Mouse (Mus musculus): ENCODE data around the gene B4gat1.

Gene B4gat1

GRCm38 (mm10) chr19:5073518-5073917 lies 34.9 kb downstream of the B4gat1 start:
- CTCF ChIA-PET = interaction anchor here (0.6 to 5.4 kb wide), 13 partner anchors 8 to 60 kb away, joined by 3 to 201 read pairs (median 4); partner anchors contain the start of genes Rin1 (in 3 of the 4), Slc29a2 (in 1 of the 4) and Yif1a (in 1 of the 4)
- POLR2A ChIA-PET = interaction anchor here in 3 of 4 experiments (0.7 to 11.3 kb wide), 11 partner anchors 9 to 57 kb away, joined by 3 to 197 read pairs (median 4); partner anchors contain the start of genes Rin1 (in 2 of the 3), Yif1a (in 2 of the 3), AC124502.3 (in 1 of the 3) and B4gat1 (in 1 of the 3)

GRCm38 (mm10) chr19:5079279-5079678 lies 40.7 kb downstream of the B4gat1 start:
- POLR2A ChIA-PET = interaction anchor here in 2 of 4 experiments (0.6 to 3.9 kb wide), 6 partner anchors 12 to 309 kb away, joined by 3 to 14 read pairs (median 4); partner anchors contain the start of gene Cd248 (in 1 of the 2)
- CTCF ChIA-PET = interaction anchor here (0.8 to 4.2 kb wide), 10 partner anchors 9 to 410 kb away, joined by 3 to 17 read pairs (median 4); partner anchors contain the start of gene Yif1a (in 1 of the 4)

- ChIA-PET CTCF (interaction anchor here (1.0 to 4.2 kb wide), 13 partner anchors 9 to 69 kb away, joined by 3 to 20 read pairs (median 7); partner anchors contain the start of genes Rin1 (in 3 of the 4) and Cd248 (in 1 of the 4)), POLR2A (interaction anchor here (0.6 to 3.9 kb wide), 13 partner anchors 8 to 58 kb away, joined by 3 to 17 read pairs (median 4); partner anchors contain the start of genes Slc29a2 (in 2 of the 4), AC124502.3 (in 1 of the 4), B4gat1 (in 1 of the 4) and Cd248 (in 1 of the 4))
Observed at GRCm38 (mm10) chr19:5082005-5082404, 43.4 kb downstream of the B4gat1 start.

GRCm38 (mm10) chr19:5082596-5082995 lies 44.0 kb downstream of the B4gat1 start:
- ChIA-PET POLR2A (interaction anchor here in 3 of 4 experiments (0.7 to 3.9 kb wide), 10 partner anchors 9 to 566 kb away, joined by 3 to 17 read pairs (median 4); partner anchors contain the start of genes Slc29a2 (in 2 of the 3) and Klc2 (in 1 of the 3)), CTCF (interaction anchor here in 3 of 4 experiments (0.8 to 4.2 kb wide), 12 partner anchors 9 to 69 kb away, joined by 3 to 20 read pairs (median 7); partner anchors contain the start of gene Rin1 (in 3 of the 3))

- CTCF ChIA-PET = interaction anchor here in 3 of 4 experiments (1.0 to 2.6 kb wide), 3 partner anchors 30 to 67 kb away, joined by 5 to 8 read pairs (median 7); no protein-coding TSS in a partner anchor
- POLR2A ChIA-PET = interaction anchor here in 3 of 4 experiments (0.5 to 3.4 kb wide), 3 partner anchors 12 to 699 kb away, joined by 3 to 15 read pairs (median 3); no protein-coding TSS in a partner anchor
Observed at GRCm38 (mm10) chr19:5083961-5084833, 45.6 kb downstream of the B4gat1 start.

- CTCF ChIA-PET = interaction anchor here in 1 of 4 experiments (1.0 kb wide), 1 partner anchor 34 kb away, joined by 5 read pairs; no protein-coding TSS in a partner anchor
- POLR2A ChIA-PET = interaction anchor here in 2 of 4 experiments (0.5 to 0.7 kb wide), 2 partner anchors 12 to 700 kb away, joined by 3 read pairs; no protein-coding TSS in a partner anchor
Observed at GRCm38 (mm10) chr19:5084834-5085144, 46.2 kb downstream of the B4gat1 start.

- POLR2A ChIA-PET = interaction anchor here in 3 of 4 experiments (0.5 to 1.5 kb wide), 8 partner anchors 12 to 700 kb away, joined by 3 to 6 read pairs (median 3); partner anchors contain the start of genes AI837181 (in 1 of the 3) and Drap1 (in 1 of the 3)
- CTCF ChIA-PET = interaction anchor here in 3 of 4 experiments (0.7 to 1.3 kb wide), 7 partner anchors 34 to 646 kb away, joined by 3 to 10 read pairs (median 4); partner anchors contain the start of gene Rin1 (in 1 of the 3)
Observed at GRCm38 (mm10) chr19:5085145-5085863, 46.7 kb downstream of the B4gat1 start, which contains the start of gene Tmem151a. Gene Tmem151a, minus strand, starts transcription at chr19:5085531.

- ChIA-PET POLR2A (interaction anchor here in 2 of 4 experiments (0.6 to 3.8 kb wide), 8 partner anchors 12 to 853 kb away, joined by 3 to 19 read pairs (median 4); partner anchors contain the start of genes AI837181 (in 1 of the 2), Cnih2 (in 1 of the 2), Drap1 (in 1 of the 2) and Rab1b (in 1 of the 2)), CTCF (interaction anchor here (0.5 to 1.3 kb wide), 6 partner anchors 11 to 97 kb away, joined by 3 to 5 read pairs (median 3); partner anchors contain the start of gene Rin1 (in 1 of the 4))
Observed at GRCm38 (mm10) chr19:5086533-5086932, 47.9 kb downstream of the B4gat1 start.

- CTCF ChIA-PET = interaction anchor here (0.6 to 2.4 kb wide), 51 partner anchors 8 to 919 kb away, joined by 3 to 27 read pairs (median 4); partner anchors contain the start of genes Rin1 (in 2 of the 4), Brms1 (in 1 of the 4), Klc2 (in 1 of the 4) and Rab1b (in 1 of the 4)
- POLR2A ChIA-PET = interaction anchor here (0.6 to 3.8 kb wide), 81 partner anchors 9 to 1073 kb away, joined by 3 to 27 read pairs (median 5); partner anchors contain the start of genes Rab1b (in 3 of the 4), Rin1 (in 3 of the 4), Cd248 (in 2 of the 4) and Cfl1 (in 2 of the 4)
Observed at GRCm38 (mm10) chr19:5087884-5088728, 49.5 kb downstream of the B4gat1 start, which contains the start of gene Yif1a. Gene Yif1a, plus strand, starts transcription at chr19:5088538.

- CTCF ChIA-PET = interaction anchor here in 3 of 4 experiments (0.6 to 2.4 kb wide), 5 partner anchors 20 to 194 kb away, joined by 3 to 17 read pairs (median 4); no protein-coding TSS in a partner anchor
- POLR2A ChIA-PET = interaction anchor here in 3 of 4 experiments (0.7 to 3.8 kb wide), 11 partner anchors 8 to 400 kb away, joined by 3 to 19 read pairs (median 5); partner anchors contain the start of genes AI837181 (in 1 of the 3), Cfl1 (in 1 of the 3), Drap1 (in 1 of the 3) and Rab1b (in 1 of the 3)
Observed at GRCm38 (mm10) chr19:5089324-5089723, 50.7 kb downstream of the B4gat1 start.

Measured in embryonic stem cell, embryonic (primary cell).